Mouse (Mus musculus): ENCODE results near the gene Lrp1. TPM values are rescaled to one million over a fixed set of nuclear protein-coding genes. Genes with fewer than 3 reads are reported as not detected.

Gene Lrp1
- polyA plus RNA-seq, 1 experiment from 2014 or later = 117 TPM

DNA sequence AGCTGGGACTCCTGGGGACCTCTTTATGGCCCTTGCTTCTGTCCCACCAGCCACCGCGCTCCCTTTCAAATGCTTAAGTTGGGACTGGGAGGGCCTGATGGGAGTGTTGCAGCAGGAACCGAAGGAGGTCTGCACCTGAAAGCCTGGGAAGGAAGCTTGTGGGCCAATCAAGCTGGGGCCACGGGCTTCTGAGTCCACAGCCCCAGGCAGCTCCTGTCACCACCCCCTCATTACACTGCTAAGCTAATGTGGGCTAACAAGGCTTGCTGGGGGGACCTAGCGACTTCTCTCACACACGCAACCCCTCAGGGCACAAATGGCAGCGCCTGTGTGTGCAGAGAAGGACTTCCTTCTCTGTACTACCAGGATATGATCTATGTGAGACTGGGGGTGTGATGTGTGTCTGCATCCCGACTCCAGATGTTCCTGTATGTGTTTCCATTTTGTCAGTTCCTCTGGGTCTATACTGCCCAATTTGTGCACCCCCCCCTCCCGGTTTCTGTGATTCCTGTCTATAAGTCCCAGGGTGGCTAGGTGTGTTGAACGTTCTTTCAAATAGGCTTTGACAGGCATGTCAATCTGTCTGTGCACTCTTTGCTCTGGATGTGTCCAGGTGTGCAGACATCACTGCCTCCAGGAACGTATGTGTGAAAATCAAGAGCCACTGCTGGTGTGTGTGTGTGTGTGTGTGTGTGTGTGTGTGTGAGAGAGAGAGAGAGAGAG lies 109.9 kb downstream of the Lrp1 start:
- ATAC-seq (replicated peaks) = no peak
- no peaks in the 10 kb centered on the region for H3K36me3 ChIP-seq (replicated peaks)
- peak overlapping the region; percentile 45 for H3K4me3 ChIP-seq
- H3K9me3 ChIP-seq = no peaks in the 10 kb centered on the region
- H3K4me2 ChIP-seq = peak overlapping the region; percentile 93
- peaks cover 16% of the 10 kb centered on the region; the same call in 1 of the 2 replicates for H3K27me3 ChIP-seq (replicated peaks)
- peak overlapping the region; percentile 97 for H3K27ac ChIP-seq
- H3K9ac ChIP-seq = peak overlapping the region; percentile 69
- H3K4me1 ChIP-seq = peaks cover 79% of the 10 kb centered on the region
- WGBS = 6% methylated on average over 11 of the region's 11 CpGs

DNA sequence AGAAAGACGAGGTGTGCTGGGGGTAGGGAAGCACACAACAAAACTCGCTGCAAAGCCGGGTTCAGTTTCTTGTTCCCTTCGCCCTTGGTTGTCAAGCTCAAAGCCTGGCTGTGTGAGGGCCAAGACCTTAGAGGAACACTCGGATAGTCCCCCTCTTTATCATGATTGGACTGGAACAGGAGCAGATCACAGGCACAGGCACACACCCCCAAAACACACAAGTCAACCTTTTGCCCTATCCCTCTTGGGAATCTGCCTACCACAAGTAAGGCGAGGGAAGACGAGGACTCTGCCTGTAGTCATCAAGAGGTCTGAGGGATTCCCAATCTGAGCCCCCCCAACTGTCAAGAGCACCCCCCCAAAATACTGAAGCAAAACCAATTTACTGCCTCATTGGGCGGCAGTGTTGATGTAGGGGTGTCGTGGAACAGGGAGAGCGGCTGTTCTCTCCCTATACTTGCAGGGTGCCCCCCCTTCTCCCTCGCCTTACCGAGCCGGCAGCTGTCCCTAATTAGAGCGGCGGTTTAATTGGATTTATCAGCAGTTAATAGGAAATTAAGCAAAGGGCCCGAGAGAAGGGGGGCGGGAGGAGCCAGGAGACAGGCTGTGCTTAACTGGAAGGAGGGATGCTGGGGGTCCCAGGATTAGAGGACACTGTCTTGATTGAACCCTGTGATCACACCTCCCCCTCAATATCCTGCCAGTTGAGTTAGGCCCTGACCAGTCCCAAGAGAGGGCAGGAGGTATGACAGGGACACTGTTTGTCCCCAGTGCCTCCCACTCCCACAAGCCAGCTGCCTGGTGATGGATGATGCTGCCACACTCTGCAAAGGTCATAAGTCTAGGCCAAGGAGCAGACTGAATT lies 110.9 kb downstream of the Lrp1 start:
- 4% methylated on average over 17 of the region's 17 CpGs for WGBS
- H3K9me3 ChIP-seq = no peaks in the 10 kb centered on the region
- ATAC-seq (replicated peaks) = no peak

DNA sequence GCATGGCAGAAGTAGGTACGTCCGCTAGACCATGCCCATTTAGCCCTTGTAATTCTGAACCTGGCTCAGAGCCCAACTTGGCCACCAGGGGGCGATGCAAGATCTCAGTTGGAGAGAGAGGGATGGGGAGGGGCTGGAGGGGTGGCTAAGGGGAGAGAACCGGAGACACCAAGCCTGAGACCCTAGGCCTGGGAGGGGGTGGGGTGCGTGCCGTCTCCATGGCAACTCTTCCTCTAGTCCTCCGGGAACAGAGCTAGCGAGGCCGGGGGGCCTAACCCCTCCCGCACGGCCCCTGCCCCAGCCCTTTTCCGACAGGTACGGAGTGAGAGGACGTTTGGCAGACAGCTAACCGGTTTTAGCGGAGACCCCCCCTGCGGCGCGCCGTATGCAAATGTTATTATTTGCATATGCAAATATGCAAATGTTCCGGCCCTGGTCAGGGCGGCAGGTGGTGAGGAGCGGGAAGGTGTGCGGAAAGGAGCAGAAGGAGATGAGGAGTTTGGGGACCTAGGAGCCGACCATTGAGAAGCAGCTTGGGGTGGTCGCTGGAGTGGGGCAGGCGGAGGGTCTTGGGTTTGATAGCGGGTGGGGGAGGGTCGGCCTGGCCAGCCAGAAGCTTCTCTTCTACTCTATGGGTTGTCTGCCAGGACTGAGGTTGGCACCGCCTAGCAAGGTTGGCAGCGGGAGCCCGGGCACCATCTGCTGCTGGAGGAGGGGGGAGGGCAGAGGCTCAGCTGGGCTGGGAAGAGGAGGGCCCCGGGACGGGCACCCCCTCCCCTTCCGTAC lies 111.7 kb downstream of the Lrp1 start:
- Histone ChIP-seq H3K4me3 (peak overlapping the region; percentile 41), H3K9ac (peak overlapping the region; percentile 48), H3K4me1 (peaks cover 64% of the 10 kb centered on the region), H3K4me2 (peak overlapping the region; percentile 93), H3K27me3 (replicated peaks) (peaks cover 6% of the 10 kb centered on the region; the same call in 1 of the 2 replicates), H3K9me3 (no peaks in the 10 kb centered on the region), H3K27ac (peak overlapping the region; percentile 97), H3K36me3 (replicated peaks) (no peaks in the 10 kb centered on the region)
- WGBS = under 1% methylated on average over 35 of the region's 35 CpGs
- peak; percentile 69 for ATAC-seq (replicated peaks)

More for the DNA sequence above, 110.9 kb downstream of the Lrp1 start:
- Histone ChIP-seq H3K4me3 (peak overlapping the region; percentile 41), H3K27ac (peak overlapping the region; percentile 97), H3K27me3 (replicated peaks) (peaks cover 10% of the 10 kb centered on the region; the same call in 1 of the 2 replicates), H3K36me3 (replicated peaks) (no peaks in the 10 kb centered on the region), H3K9ac (peak overlapping the region; percentile 48), H3K4me2 (peak overlapping the region; percentile 93), H3K4me1 (peaks cover 69% of the 10 kb centered on the region)

DNA sequence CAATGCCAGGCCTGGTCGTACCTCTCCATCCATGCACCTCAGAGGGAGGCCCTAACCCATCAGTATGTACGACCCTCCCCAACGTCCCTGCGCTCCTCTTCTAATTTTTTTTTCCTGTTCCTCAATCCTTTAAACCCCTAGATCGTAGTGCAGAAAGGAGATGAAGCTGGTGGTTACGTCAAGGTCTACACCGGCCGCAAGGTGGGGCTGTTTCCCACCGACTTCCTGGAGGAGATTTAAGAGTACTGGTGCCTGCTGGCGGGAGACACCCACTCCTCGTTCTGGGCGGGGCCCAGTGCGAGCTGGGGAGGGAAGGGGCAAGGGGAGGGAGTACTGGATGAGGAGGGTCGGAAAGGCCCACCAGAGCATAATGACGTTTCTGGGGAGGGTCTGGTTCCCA lies 112.7 kb downstream of the Lrp1 start:
- Histone ChIP-seq H3K27ac (peak overlapping the region; percentile 97; the same call in 1 of the 2 replicates), H3K36me3 (replicated peaks) (no peaks in the 10 kb centered on the region), H3K4me1 (peaks cover 54% of the 10 kb centered on the region), H3K9me3 (no peaks in the 10 kb centered on the region), H3K4me2 (peak overlapping the region; percentile 93), H3K9ac (no peak overlapping the region), H3K27me3 (replicated peaks) (peaks cover 6% of the 10 kb centered on the region; the same call in 1 of the 2 replicates), H3K4me3 (no peak overlapping the region)
- WGBS = 3% methylated on average over 15 of the region's 15 CpGs
- ATAC-seq (replicated peaks) = no peak

DNA sequence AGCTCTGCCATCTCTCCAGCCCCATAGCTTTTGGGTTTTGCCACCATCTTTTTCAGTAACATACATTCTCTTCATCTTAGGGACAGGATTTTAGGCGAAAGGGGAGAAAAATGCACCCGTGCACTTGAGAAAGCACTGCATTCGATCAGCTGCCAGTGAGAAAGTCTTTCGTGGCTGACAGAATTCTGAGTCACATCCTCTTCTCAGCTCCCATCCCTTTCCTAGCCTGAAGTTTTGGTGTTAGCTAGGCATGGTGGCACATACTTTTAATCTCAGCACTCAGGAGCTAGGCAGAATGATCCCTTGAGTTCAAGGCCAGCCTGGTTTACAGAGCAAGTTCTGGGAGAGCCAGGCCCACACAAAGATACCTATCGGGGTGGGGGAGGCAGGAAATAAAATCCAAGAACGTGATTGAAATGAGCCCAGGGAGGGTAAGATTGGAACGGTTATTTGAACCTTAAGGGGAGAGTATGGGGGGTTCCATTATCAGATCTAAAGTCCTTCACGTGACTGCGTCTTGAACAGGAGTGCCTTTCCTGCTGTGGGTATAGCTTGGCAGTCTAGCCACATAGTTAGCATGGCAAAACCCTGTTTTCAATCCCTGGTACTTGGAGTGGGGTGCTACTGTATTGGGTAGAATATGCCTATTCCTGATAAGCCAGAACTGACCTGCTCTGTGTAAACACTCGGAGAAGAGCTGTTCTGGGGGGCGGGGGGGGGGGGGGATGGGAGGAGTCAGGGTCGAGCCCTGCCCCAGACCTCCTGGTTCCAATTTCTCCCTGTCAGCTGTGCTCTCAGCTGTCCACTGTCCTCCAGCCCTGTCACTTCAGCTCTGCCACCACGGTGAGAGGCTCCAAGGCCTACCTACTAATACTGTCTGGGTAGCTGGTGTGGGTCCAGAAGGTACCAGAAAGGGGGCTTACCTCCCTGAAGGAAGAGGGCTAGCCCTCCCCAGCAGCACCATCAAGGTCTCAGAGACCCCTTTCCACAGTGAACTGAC lies 119.8 kb downstream of the Lrp1 start, which contains the start of gene Stac3:
TSS of gene Stac3 (plus strand) at position 793 of the 1,000 bp plus-strand sequence.
- Histone ChIP-seq H3K9ac (no peak within 1 kb of the TSS), H3K27ac (no peak within 1 kb of the TSS), H3K4me1 (no peaks in the 10 kb centered on the region), H3K4me3 (no peak within 1 kb of the TSS), H3K36me3 (replicated peaks) (peaks cover 23% of the 10 kb centered on the region), H3K9me3 (no peaks in the 10 kb centered on the region), H3K27me3 (replicated peaks) (no peaks in the 10 kb centered on the region), H3K4me2 (no peak within 1 kb of the TSS)
- 80% methylated on average over 13 of the region's 13 CpGs for WGBS
- ATAC-seq (replicated peaks) = no peak

DNA sequence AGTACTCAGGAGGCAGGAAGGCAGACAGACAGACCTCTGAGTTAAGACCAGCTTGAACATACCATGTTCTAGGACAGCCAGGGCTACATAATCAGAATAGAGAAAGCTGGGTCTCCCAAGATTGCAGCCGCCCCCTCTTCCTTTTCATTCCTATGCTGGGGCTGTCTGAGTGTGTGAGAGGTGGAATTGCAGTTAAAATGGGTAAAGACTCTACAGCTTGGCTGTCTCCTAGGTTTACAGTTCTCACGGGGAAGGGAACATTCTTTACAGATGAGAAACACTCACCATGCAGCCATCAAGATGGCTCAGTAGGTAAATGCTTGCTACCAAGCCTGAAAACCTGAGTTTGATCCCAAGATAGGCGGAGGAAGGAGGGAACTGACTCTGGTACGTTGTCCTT lies 120.9 kb downstream of the Lrp1 start:
- H3K27ac ChIP-seq = no peak overlapping the region
- H3K4me2 ChIP-seq = no peak overlapping the region
- H3K36me3 ChIP-seq (replicated peaks) = peaks cover 32% of the 10 kb centered on the region
- H3K4me3 ChIP-seq = no peak overlapping the region
- no peak for ATAC-seq (replicated peaks)
- H3K9ac ChIP-seq = no peak overlapping the region
- 88% methylated on average over 4 of the region's 4 CpGs for WGBS
- H3K27me3 ChIP-seq (replicated peaks) = no peaks in the 10 kb centered on the region
- no peaks in the 10 kb centered on the region for H3K9me3 ChIP-seq
- no peaks in the 10 kb centered on the region for H3K4me1 ChIP-seq

DNA sequence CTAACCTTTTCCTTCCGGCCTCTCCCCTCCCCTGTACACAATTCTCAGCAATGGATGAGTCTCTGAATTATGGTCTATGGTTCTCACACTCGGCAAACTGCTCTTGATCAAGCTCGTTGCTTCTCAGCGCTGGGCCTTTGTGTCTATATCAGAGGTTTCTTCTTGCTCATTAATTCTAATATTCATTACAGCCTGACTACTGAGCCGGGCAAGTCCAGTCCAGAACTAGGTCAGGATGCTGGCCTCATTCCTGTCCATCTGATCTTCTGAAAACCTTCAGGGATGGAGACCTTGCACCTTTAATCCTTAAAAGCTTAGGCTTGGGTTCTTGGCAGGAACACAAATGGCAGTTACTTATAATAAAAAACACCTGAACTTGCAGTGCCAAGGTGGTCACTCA lies 121.4 kb downstream of the Lrp1 start:
- Histone ChIP-seq H3K4me3 (no peak overlapping the region), H3K4me2 (no peak overlapping the region), H3K27me3 (replicated peaks) (no peaks in the 10 kb centered on the region), H3K36me3 (replicated peaks) (peaks cover 35% of the 10 kb centered on the region), H3K9me3 (no peaks in the 10 kb centered on the region), H3K9ac (no peak overlapping the region), H3K27ac (no peak overlapping the region), H3K4me1 (no peaks in the 10 kb centered on the region)
- ATAC-seq (replicated peaks) = no peak
- WGBS = 91% methylated on average over 5 of the region's 5 CpGs

DNA sequence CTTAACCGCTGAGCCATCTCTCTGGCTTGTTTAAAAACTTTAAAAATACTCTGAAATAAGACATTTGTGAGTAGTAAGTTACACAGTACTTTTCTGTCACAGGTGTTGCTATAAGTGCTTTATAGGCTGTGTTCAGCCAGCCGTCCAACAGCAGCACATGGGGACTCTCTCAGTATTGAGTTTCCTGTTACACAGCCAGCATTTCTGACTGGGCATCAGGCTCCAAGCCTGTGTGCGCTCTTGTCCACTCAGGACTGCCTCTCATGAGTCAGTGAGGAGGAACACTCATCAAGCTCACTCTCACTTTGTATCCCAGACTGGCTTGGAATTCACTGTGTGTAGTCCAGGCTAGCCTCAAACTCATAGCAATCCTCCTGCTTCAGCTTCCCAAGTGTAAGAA lies 124.8 kb downstream of the Lrp1 start:
- Histone ChIP-seq H3K4me1 (peaks cover 2% of the 10 kb centered on the region; the same call in 1 of the 2 replicates), H3K4me3 (no peak overlapping the region), H3K36me3 (replicated peaks) (peaks cover 46% of the 10 kb centered on the region), H3K27ac (no peak overlapping the region), H3K9me3 (no peaks in the 10 kb centered on the region), H3K9ac (no peak overlapping the region), H3K4me2 (no peak overlapping the region), H3K27me3 (replicated peaks) (no peaks in the 10 kb centered on the region)
- ATAC-seq (replicated peaks) = no peak
- WGBS = 97% methylated on average over 3 of the region's 3 CpGs

DNA sequence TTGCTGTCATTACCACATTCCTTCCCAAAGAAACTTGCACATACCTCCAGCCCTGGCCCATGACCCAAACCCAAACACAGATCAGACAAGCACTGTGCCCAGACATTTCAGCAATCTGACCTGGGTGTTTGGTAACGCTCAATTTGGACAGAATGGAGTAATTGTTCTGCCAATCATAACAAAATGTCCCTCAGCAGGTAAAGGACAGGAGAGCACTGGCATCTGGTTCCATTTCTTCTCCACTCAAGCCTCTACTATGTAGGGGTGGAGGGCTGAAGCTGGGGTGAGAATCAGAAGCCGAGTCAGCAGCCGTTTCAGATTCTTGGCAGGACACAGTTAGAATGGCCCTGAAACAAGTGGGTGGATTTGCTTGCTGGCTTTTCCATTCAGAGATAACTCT lies 128.8 kb downstream of the Lrp1 start:
- no peak for ATAC-seq (replicated peaks)
- no peak overlapping the region for H3K4me2 ChIP-seq
- no peaks in the 10 kb centered on the region for H3K27me3 ChIP-seq (replicated peaks)
- no peak overlapping the region for H3K27ac ChIP-seq
- peaks cover 28% of the 10 kb centered on the region for H3K36me3 ChIP-seq (replicated peaks)
- H3K9me3 ChIP-seq = no peaks in the 10 kb centered on the region
- no peak overlapping the region for H3K4me3 ChIP-seq
- H3K9ac ChIP-seq = no peak overlapping the region
- 86% methylated on average over 3 of the region's 3 CpGs for WGBS
- peaks cover 9% of the 10 kb centered on the region; the same call in 1 of the 2 replicates for H3K4me1 ChIP-seq

DNA sequence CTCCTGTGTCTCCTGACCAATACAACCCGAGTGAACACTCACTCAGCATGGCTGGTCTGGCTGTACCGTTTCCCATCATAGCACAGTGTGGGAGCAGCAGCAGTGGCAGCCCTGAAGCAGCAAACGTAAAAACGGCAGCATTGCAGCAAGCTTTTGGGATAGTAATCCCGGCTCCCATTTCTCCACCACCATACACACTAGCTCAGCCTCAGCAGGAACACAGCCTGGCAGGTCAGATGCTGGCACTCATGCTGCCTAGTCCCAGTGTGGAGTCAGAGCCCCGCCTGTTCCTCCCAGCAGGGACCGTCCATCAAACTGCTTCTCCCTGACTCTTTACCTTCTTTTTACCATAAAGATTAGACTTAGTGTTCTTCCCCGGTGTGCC lies 129.8 kb downstream of the Lrp1 start:
- 58% methylated on average over 8 of the region's 8 CpGs for WGBS
- Histone ChIP-seq H3K9ac (no peak overlapping the region), H3K27me3 (replicated peaks) (no peaks in the 10 kb centered on the region), H3K9me3 (no peaks in the 10 kb centered on the region), H3K4me2 (no peak overlapping the region), H3K4me3 (no peak overlapping the region), H3K4me1 (peaks cover 9% of the 10 kb centered on the region; the same call in 1 of the 2 replicates), H3K27ac (peak overlapping the region; percentile 65), H3K36me3 (replicated peaks) (peaks cover 25% of the 10 kb centered on the region)
- ATAC-seq (replicated peaks) = no peak; the same call in 1 of the 2 replicates
